Mouse (Mus musculus) liver, embryonic 16.5 days (tissue): ENCODE measurements around the gene Npl. TPM values are rescaled to one million over a fixed set of nuclear protein-coding genes. Genes with fewer than 3 reads are reported as not detected.

ENCODE experiments used
- ATAC-seq: fragments of 200-750 bp; cut with Nextera tagmentation; 2 replicates; pipeline ENCODE4 v1.8.0; 2017; ENCODE audit warnings: low read depth, mild to moderate bottlenecking, moderate number of reproducible peaks, moderate library complexity
- H3K27ac ChIP-seq: fragments of 300-500 bp; sonication (generic); 2 replicates; pipeline ENCODE4 v1.5.1; 2014; ENCODE audit warnings: mild to moderate bottlenecking, low read length
- H3K27me3 ChIP-seq: fragments of 300-500 bp; sonication (generic); 2 replicates; pipeline ENCODE4 v1.6.1; 2014; ENCODE audit warnings: low read depth, low read length, mixed read lengths; ENCODE audit not compliant: control insufficient read depth, insufficient read depth
- H3K36me3 ChIP-seq: fragments of 300-500 bp; sonication (generic); 2 replicates; pipeline ENCODE4 v1.6.1; 2014; ENCODE audit warnings: mild to moderate bottlenecking; ENCODE audit not compliant: control insufficient read depth, insufficient read depth
- H3K4me1 ChIP-seq: fragments of 300-500 bp; sonication (generic); 2 replicates; pipeline ENCODE4 v1.6.1; 2014; ENCODE audit warnings: low read depth, low read length, mixed read lengths; ENCODE audit not compliant: control insufficient read depth
- H3K4me2 ChIP-seq: fragments of 300-500 bp; sonication (generic); 2 replicates; pipeline ENCODE4 v1.6.1; 2014; ENCODE audit warnings: low read depth, low read length, mixed read lengths
- H3K4me3 ChIP-seq: fragments of 300-500 bp; sonication (generic); 2 replicates; pipeline ENCODE4 v1.5.1; 2014; ENCODE audit warnings: low read depth, mild to moderate bottlenecking, low read length
- H3K9ac ChIP-seq: fragments of 300-500 bp; sonication (generic); 2 replicates; pipeline ENCODE4 v1.6.1; 2014; ENCODE audit warnings: low read depth, low read length
- H3K9me3 ChIP-seq: fragments of 300-500 bp; sonication (generic); replicated peaks from 2 replicates; pipeline ENCODE4 v1.6.1; 2016; ENCODE audit warnings: low read length; ENCODE audit not compliant: control insufficient read depth
- WGBS: fragments of 180-500 bp; shearing (Covaris S2); extraction: QIAGEN DNeasy Blood & Tissue Kit; methylation state at CpG from one replicate; pipeline ENCODE4 v1.1.7; 2014; ENCODE audit not compliant: insufficient replicate concordance; 5-methylcytosine and 5-hydroxymethylcytosine counted together
- polyA plus RNA-seq: library from polyadenylated mRNA; unstranded; fragments of >200 nt; fragmentation: Nextera tagmentation; extraction: Ambion mirVana; gene quantifications from 2 replicates; pipeline ENCODE4 v1.2.1, GENCODE M21; 2015

Npl gene
- polyA plus RNA-seq = 6.5 and 7.0 TPM in 2 replicates

- WGBS = 5% methylated on average over 29 of the region's 29 CpGs
- Histone ChIP-seq H3K36me3 (no peaks in the 10 kb centered on the region), H3K9ac (peak within 1 kb of the TSS; percentile 33; the same call in 1 of the 2 replicates), H3K4me2 (peak within 1 kb of the TSS; percentile 53), H3K27ac (no peak within 1 kb of the TSS), H3K4me3 (peak within 1 kb of the TSS; percentile 50), H3K27me3 (no peaks in the 10 kb centered on the region), H3K4me1 (no peaks in the 10 kb centered on the region), H3K9me3 (no peaks in the 10 kb centered on the region)
- ATAC-seq = peak; percentile 59
These were observed at the start of gene Npl for GRCm38 (mm10) chr1:153549536-153550199. Npl (minus strand) TSS chr1:153550045.

DNA sequence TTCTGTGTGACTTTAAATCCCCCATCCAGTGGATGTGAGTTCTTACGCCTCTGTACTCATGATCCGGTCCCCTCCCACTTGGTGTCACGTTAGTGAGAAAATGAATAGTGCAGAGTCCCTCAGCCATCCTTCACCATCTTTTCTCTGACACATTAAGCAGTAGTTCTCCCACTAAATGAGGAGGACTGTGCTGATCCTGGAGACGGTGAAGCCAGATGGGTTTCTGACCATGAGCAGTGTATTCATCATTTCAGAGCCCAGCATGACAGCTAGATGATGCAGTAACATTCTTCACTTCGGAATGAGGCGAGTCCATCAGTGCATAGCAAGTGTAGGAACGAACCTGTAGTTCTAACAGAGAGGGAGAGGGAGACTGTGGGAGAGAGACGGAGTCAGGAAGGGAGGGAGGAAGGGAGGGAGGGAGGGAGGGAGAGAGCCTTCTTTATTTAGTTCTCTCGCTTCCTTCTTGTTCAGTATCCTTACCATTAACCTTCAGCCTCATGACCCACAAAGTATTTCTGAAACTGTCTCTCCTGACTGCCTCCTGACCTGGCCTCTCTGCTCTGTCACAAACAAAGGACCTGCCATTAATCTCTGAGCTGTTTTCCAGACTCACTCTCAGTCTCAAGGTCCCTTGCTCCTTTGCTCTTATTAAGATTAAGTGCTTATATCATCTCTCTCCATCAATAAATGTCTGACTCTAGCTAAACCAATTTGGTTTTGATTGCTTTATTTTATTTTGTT is 49.6 kb upstream of the Npl start:
- no peaks in the 10 kb centered on the region for H3K36me3 ChIP-seq
- H3K9me3 ChIP-seq = no peaks in the 10 kb centered on the region
- H3K9ac ChIP-seq = no peak overlapping the region
- 47% methylated on average over 9 of the region's 9 CpGs for WGBS
- H3K4me1 ChIP-seq = no peaks in the 10 kb centered on the region
- H3K4me3 ChIP-seq = no peak overlapping the region
- no peak overlapping the region for H3K27ac ChIP-seq
- no peak for ATAC-seq
- no peaks in the 10 kb centered on the region for H3K27me3 ChIP-seq
- no peak overlapping the region for H3K4me2 ChIP-seq

DNA sequence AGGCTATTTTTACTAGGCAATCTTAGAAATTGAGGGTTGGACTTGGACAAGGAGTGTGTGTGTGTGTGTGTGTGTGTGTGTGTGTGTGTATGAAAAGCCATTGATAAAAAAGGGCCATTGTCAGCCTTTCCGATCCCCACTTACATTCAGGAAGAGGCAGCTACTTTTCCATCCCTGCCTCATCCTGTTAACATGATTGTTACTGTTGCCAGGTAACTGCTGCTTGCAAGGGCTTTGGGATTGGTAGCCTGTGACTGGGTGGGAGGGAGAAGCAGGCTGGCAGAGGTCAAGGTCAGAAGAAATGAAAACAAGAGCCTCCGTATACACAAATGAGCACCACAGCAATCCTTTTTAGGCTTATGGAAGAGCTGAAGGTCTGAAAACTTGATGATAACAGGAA is 48.9 kb upstream of the Npl start:
- Histone ChIP-seq H3K4me3 (no peak overlapping the region), H3K9me3 (no peaks in the 10 kb centered on the region)
- peak; percentile 37; the same call in 1 of the 2 replicates for ATAC-seq

DNA sequence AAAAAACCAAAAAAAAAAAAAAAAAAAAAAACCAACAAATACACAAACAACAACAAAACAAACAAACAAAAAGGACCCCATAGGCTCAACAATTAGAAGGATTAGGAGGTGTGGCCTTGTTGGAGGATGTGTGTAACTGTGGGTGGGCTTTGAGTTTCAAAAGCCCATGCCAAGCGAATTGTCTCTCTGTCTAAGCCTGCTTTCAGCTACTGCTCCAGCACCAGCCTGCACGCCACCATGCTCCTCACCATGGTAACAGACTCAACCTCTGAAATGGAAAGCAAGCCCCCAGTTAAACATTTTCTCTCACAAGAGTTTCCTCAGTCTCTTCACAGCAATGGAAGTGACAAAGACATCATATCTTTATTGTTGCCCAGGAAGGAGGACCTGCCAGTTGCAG is 43.8 kb upstream of the Npl start:
- H3K9me3 ChIP-seq = no peaks in the 10 kb centered on the region
- no peaks in the 10 kb centered on the region for H3K36me3 ChIP-seq
- no peaks in the 10 kb centered on the region for H3K4me1 ChIP-seq
- H3K9ac ChIP-seq = no peak overlapping the region
- H3K4me2 ChIP-seq = no peak overlapping the region
- H3K4me3 ChIP-seq = no peak overlapping the region
- WGBS = 66% methylated on average over 2 of the region's 2 CpGs
- H3K27ac ChIP-seq = no peak overlapping the region
- no peaks in the 10 kb centered on the region for H3K27me3 ChIP-seq
- no peak for ATAC-seq

More for the DNA sequence above, 48.9 kb upstream of the Npl start:
- WGBS = 49% methylated on average over 2 of the region's 2 CpGs
- Histone ChIP-seq H3K27ac (no peak overlapping the region), H3K36me3 (no peaks in the 10 kb centered on the region), H3K4me2 (no peak overlapping the region), H3K4me1 (no peaks in the 10 kb centered on the region), H3K9ac (no peak overlapping the region), H3K27me3 (no peaks in the 10 kb centered on the region)

DNA sequence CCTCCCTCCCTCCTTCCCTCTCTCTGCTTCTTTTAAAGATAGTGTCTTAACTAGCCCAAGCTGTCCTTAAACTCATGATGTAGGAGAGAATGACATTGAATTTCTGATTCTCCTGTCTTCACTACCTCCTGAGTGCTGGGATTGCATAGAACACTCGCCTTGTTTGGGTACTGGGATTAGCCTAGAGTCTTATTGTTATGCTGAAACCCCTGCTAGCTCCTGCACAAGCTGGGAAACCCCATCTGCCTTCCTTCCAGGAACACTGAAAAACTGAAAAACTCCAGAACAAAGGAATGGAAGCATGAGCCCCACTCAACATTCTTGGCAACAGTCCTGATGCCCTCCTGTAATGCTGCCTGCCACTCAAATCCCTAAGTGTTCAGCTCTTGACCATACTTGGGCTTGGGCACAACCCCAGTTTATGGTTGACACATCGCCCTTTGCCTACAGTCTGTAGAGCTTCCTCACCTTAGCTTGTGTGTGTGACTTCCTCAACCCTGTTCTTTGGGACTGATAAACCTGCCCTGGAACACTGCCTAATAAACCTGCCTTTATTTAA is 40.4 kb upstream of the Npl start:
- no peak for ATAC-seq
- WGBS = 58% methylated on average over 2 of the region's 2 CpGs
- no peak overlapping the region for H3K27ac ChIP-seq
- no peaks in the 10 kb centered on the region for H3K9me3 ChIP-seq
- H3K36me3 ChIP-seq = no peaks in the 10 kb centered on the region
- H3K9ac ChIP-seq = no peak overlapping the region
- no peak overlapping the region for H3K4me2 ChIP-seq
- no peaks in the 10 kb centered on the region for H3K4me1 ChIP-seq
- no peaks in the 10 kb centered on the region for H3K27me3 ChIP-seq
- H3K4me3 ChIP-seq = no peak overlapping the region

GRCm38 (mm10) chr1:153587956-153588355 is 38.1 kb upstream of the Npl start:
- no peaks in the 10 kb centered on the region for H3K4me1 ChIP-seq
- H3K27ac ChIP-seq = no peak overlapping the region
- no peak overlapping the region for H3K4me3 ChIP-seq
- H3K36me3 ChIP-seq = no peaks in the 10 kb centered on the region
- 47% methylated on average over 5 of the region's 5 CpGs for WGBS
- no peaks in the 10 kb centered on the region for H3K9me3 ChIP-seq
- no peaks in the 10 kb centered on the region for H3K27me3 ChIP-seq
- no peak overlapping the region for H3K9ac ChIP-seq
- no peak overlapping the region for H3K4me2 ChIP-seq
- no peak for ATAC-seq

GRCm38 (mm10) chr1:153586826-153587225 is 37.0 kb upstream of the Npl start:
- H3K27me3 ChIP-seq = no peaks in the 10 kb centered on the region
- WGBS = 72% methylated on average over 10 of the region's 10 CpGs
- no peak overlapping the region for H3K9ac ChIP-seq
- no peak overlapping the region for H3K4me2 ChIP-seq
- H3K36me3 ChIP-seq = no peaks in the 10 kb centered on the region
- H3K9me3 ChIP-seq = no peaks in the 10 kb centered on the region
- ATAC-seq = no peak
- H3K4me3 ChIP-seq = no peak overlapping the region
- no peak overlapping the region for H3K27ac ChIP-seq
- H3K4me1 ChIP-seq = no peaks in the 10 kb centered on the region

DNA sequence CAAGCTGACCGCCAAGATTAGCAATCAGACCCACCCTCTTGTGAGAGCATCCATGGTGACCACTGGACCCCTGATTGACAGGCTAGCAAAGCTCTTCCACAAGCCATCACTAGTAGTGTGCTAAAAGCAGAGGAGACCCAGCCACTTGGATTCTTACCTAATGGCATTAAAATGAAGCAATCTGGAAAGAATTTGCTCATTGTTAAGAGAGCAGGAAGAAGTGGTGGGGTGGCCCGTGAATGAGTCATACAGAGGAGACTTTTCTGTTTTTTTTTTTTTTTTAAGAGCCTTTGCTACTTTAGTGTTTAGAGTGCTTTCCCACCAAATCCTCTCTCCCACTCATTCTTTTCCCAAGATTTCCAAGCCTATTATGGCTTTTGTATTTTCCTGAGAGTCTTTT is 35.9 kb upstream of the Npl start:
- Histone ChIP-seq H3K27me3 (no peaks in the 10 kb centered on the region), H3K4me2 (no peak overlapping the region), H3K27ac (no peak overlapping the region), H3K9me3 (no peaks in the 10 kb centered on the region), H3K9ac (no peak overlapping the region), H3K4me3 (no peak overlapping the region), H3K4me1 (no peaks in the 10 kb centered on the region), H3K36me3 (no peaks in the 10 kb centered on the region)
- no peak for ATAC-seq
- 56% methylated on average over 2 of the region's 2 CpGs for WGBS

- ATAC-seq = no peak
- 20% methylated on average over 4 of the region's 4 CpGs for WGBS
- Histone ChIP-seq H3K4me2 (no peak overlapping the region), H3K36me3 (no peaks in the 10 kb centered on the region), H3K9ac (no peak overlapping the region), H3K27ac (no peak overlapping the region), H3K27me3 (no peaks in the 10 kb centered on the region), H3K4me3 (no peak overlapping the region), H3K4me1 (no peaks in the 10 kb centered on the region), H3K9me3 (no peaks in the 10 kb centered on the region)
These were observed 33.3 kb upstream of the Npl start for GRCm38 (mm10) chr1:153583189-153583588.
